Mouse (Mus musculus): ENCODE measurements around the gene Chn2. TPM values are rescaled to one million over a fixed set of nuclear protein-coding genes. Genes with fewer than 3 reads are reported as not detected.
A peak's percentile ranks its signal among the peaks of the same experiment; 100 is the strongest.

Gene Chn2
- polyA plus RNA-seq, 1 experiment from 2014 or later: 13.3 TPM

DNA sequence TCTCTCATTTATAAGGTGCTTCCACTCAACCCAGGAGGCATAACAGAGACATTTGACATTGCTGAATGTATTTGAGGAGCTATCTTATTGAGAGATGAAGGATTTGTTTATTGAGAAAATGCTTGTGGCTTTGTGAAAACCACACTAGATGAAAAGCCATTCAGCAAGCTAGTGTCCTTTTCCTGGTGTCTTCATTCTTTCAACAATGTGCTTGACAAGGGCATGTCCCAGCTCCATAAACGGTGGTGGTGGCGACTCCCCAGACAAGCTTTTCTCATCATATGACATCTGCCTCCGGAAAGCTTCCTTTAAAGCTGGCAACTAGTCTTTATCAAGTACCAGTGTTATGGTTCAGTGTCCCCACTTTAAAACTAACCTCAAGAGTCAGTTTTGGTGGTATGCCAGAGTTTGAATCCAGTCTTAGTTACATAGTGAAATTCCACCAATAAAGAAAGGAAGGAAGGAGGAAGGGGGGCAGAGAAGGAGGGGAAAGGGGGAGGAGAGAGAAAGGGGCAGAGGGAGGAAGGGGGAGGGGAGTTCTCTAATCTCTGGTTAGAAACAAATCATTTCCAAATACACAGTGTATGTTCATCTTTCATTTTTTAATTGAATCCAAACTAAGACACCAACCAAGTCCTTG, 286.0 kb downstream of the Chn2 start, which contains the start of gene Prr15:
TSS of gene Prr15 (plus strand) at position 590 of the 640 bp plus-strand sequence.
- Histone ChIP-seq H3K36me3 (no peaks in the 10 kb centered on the region), H3K4me2 (replicated peaks) (peak within 1 kb of the TSS; percentile 91), H3K27ac (no peak within 1 kb of the TSS), H3K27me3 (peaks cover 56% of the 10 kb centered on the region), H3K4me3 (peak within 1 kb of the TSS; percentile 44), H3K4me1 (peaks cover 8% of the 10 kb centered on the region; the same call in 1 of the 2 replicates), H3K9me3 (no peaks in the 10 kb centered on the region), H3K9ac (no peak within 1 kb of the TSS)
- no peak for ATAC-seq (ENCODE audit: insufficient number of reproducible peaks, insufficient read depth, low FRiP score, low TSS enrichment)
- WGBS: 65% methylated on average over 3 of the region's 3 CpGs

DNA sequence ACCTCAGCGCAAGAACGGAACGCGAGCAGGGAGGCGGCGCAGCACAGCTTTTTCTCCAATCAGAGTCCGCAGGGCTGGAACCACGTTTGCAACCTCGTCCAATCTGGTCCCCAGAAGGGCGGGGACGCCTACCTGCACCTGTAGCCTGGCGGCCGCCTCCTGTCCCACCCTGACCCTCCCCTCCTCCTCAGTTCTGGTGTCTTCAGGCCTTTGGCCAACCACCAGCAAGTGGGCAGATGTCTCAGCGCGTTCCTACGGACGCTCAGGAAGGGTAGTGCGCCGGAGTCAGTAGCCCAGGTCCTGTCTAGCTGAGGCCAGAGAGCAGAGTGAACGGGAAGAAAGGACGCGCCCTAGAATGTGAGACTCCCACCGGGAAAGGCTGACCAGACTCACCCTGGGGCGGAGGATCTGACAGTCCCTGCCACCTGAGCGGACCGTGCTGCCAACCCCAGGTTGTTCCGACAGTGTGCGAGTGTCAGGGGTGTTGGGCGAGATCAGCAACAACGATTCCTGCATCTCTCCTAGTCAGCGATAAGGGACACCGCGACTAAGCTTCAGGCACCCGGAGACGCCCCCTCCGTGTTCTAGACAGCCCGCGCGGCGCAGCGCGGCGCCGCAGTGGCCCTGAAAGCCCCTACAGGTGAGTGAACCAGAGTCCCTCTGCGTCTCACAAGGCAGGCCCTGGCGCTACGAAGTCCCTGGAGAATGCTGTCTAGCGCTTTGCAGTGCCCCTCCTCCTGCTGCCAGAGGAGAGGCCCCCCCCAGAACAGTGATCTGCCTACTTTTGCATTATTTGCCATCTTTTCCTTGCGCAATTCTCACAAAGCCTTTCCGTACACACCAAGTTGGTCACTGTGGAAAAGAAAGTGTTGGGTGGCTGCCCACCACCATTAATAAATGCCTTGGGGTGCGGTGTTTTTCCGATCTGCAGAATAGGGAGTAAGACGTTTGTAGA, 287.6 kb downstream of the Chn2 start:
- Histone ChIP-seq H3K4me3 (peak overlapping the region; percentile 44), H3K27me3 (peaks cover 56% of the 10 kb centered on the region), H3K9me3 (no peaks in the 10 kb centered on the region), H3K4me2 (replicated peaks) (peak overlapping the region; percentile 91), H3K9ac (peak overlapping the region; percentile 32; the same call in 1 of the 2 replicates), H3K36me3 (no peaks in the 10 kb centered on the region), H3K4me1 (peaks cover 11% of the 10 kb centered on the region; the same call in 1 of the 2 replicates), H3K27ac (no peak overlapping the region)
- WGBS: under 1% methylated on average over 53 of the region's 53 CpGs
- peak; percentile 54; the same call in 1 of the 2 replicates for ATAC-seq (ENCODE audit: insufficient number of reproducible peaks, insufficient read depth, low FRiP score, low TSS enrichment)

DNA sequence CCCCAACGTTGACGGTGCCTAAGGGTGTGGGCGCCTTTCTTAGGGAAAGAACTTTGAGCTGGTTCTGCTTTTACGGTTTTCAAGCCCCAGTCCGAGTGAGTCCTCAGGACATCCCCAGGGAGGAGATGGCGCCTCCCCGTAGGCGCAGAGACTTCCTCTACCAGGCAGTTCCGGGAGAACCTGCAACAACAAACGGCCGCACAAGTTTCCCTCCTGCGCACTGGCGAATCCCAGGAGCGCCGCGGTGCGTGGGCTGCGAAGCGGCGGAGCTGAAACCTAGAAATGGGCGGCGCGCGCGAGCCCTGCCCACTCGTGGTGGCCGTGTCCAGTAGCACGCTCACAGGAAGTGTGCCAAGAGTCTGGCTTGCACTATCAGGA, 288.3 kb downstream of the Chn2 start:
- WGBS: under 1% methylated on average over 28 of the region's 28 CpGs
- Histone ChIP-seq H3K36me3 (no peaks in the 10 kb centered on the region), H3K4me3 (peak overlapping the region; percentile 44), H3K4me2 (replicated peaks) (peak overlapping the region; percentile 91), H3K9me3 (no peaks in the 10 kb centered on the region), H3K27ac (no peak overlapping the region), H3K4me1 (peaks cover 16% of the 10 kb centered on the region), H3K9ac (peak overlapping the region; percentile 32; the same call in 1 of the 2 replicates), H3K27me3 (peaks cover 56% of the 10 kb centered on the region)
- no peak for ATAC-seq (ENCODE audit: insufficient number of reproducible peaks, insufficient read depth, low FRiP score, low TSS enrichment)

GRCm38 (mm10) chr6:54328783-54329182, 289.4 kb downstream of the Chn2 start:
- no peak for ATAC-seq (ENCODE audit: insufficient number of reproducible peaks, insufficient read depth, low FRiP score, low TSS enrichment)
- no peak overlapping the region for H3K4me3 ChIP-seq
- H3K4me1 ChIP-seq: peaks cover 20% of the 10 kb centered on the region
- H3K9me3 ChIP-seq: no peaks in the 10 kb centered on the region
- 88% methylated on average over 5 of the region's 5 CpGs for WGBS
- no peaks in the 10 kb centered on the region for H3K36me3 ChIP-seq
- H3K9ac ChIP-seq: no peak overlapping the region
- H3K4me2 ChIP-seq (replicated peaks): no peak overlapping the region; the same call in 1 of the 2 replicates
- no peak overlapping the region for H3K27ac ChIP-seq
- H3K27me3 ChIP-seq: peaks cover 56% of the 10 kb centered on the region

- H3K27me3 ChIP-seq: peaks cover 47% of the 10 kb centered on the region
- no peak for ATAC-seq (ENCODE audit: insufficient number of reproducible peaks, insufficient read depth, low FRiP score, low TSS enrichment)
- peaks cover 20% of the 10 kb centered on the region for H3K4me1 ChIP-seq
- H3K4me2 ChIP-seq (replicated peaks): no peak overlapping the region
- WGBS: 78% methylated on average over 3 of the region's 3 CpGs
- no peak overlapping the region for H3K9ac ChIP-seq
- H3K27ac ChIP-seq: no peak overlapping the region
- H3K4me3 ChIP-seq: no peak overlapping the region
- H3K36me3 ChIP-seq: no peaks in the 10 kb centered on the region
- H3K9me3 ChIP-seq: no peaks in the 10 kb centered on the region
These were observed 290.2 kb downstream of the Chn2 start for GRCm38 (mm10) chr6:54329598-54329997.

DNA sequence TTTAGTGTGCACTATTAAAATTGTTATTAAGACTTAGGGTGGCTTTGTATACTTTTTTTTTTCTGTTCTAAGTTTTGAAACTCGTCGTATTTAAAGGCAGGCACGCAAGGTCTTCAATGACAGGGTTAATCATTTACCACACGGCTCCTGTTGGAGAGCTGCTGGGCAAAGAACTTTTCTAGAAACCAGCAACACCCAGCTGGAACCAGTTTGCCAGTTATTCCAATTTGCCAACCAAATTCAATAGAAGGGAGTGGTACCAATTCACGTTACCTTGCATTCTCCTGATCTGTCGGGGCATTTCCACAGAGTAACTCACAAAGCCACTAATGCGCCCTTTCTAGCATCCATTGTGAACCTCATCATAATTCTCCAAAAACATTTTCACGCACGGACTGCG, 290.8 kb downstream of the Chn2 start:
- no peaks in the 10 kb centered on the region for H3K36me3 ChIP-seq
- no peak overlapping the region for H3K4me2 ChIP-seq (replicated peaks)
- H3K27ac ChIP-seq: no peak overlapping the region
- no peak overlapping the region for H3K9ac ChIP-seq
- 77% methylated on average over 10 of the region's 10 CpGs for WGBS
- no peaks in the 10 kb centered on the region for H3K9me3 ChIP-seq
- H3K4me3 ChIP-seq: no peak overlapping the region
- peaks cover 46% of the 10 kb centered on the region for H3K27me3 ChIP-seq
- ATAC-seq (ENCODE audit: insufficient number of reproducible peaks, insufficient read depth, low FRiP score, low TSS enrichment): no peak
- peaks cover 20% of the 10 kb centered on the region for H3K4me1 ChIP-seq

DNA sequence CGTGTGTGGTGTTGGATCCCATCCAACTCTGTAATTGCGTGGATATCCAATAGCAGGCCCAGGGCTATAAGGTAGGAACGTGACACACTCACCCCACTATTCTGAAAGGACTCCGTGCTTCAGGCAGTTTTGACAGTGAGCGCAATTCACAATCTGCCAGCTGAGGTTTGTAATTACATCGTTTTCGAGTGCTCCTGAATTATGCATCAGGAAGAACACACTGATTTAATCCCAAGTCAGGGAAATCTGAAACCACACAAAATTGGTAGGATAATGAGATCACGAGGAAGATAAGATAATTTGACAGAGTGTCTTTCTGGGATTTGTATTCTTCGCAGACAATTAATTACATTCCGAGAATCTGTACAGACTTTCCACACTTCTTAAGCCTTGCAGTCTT, 292.4 kb downstream of the Chn2 start:
- 0 out of 2 replicates have a peak, but pooled peaks have one; percentile 52 for ATAC-seq (ENCODE audit: insufficient number of reproducible peaks, insufficient read depth, low FRiP score, low TSS enrichment)
- WGBS: 19% methylated on average over 10 of the region's 10 CpGs
- H3K9ac ChIP-seq: no peak overlapping the region
- H3K27ac ChIP-seq: no peak overlapping the region
- no peaks in the 10 kb centered on the region for H3K9me3 ChIP-seq
- H3K36me3 ChIP-seq: no peaks in the 10 kb centered on the region
- H3K4me1 ChIP-seq: peaks cover 19% of the 10 kb centered on the region
- H3K4me2 ChIP-seq (replicated peaks): 0 out of 2 replicates have a peak overlapping the region, but pooled peaks have one; percentile 19
- H3K27me3 ChIP-seq: peaks cover 31% of the 10 kb centered on the region
- no peak overlapping the region for H3K4me3 ChIP-seq

- Histone ChIP-seq H3K4me1 (peaks cover 15% of the 10 kb centered on the region), H3K27me3 (peaks cover 26% of the 10 kb centered on the region), H3K4me3 (no peak overlapping the region), H3K4me2 (replicated peaks) (peak overlapping the region; percentile 19; the same call in 1 of the 2 replicates), H3K27ac (no peak overlapping the region), H3K36me3 (no peaks in the 10 kb centered on the region), H3K9ac (no peak overlapping the region), H3K9me3 (no peaks in the 10 kb centered on the region)
- WGBS: 24% methylated on average over 8 of the region's 8 CpGs
- ATAC-seq (ENCODE audit: insufficient number of reproducible peaks, insufficient read depth, low FRiP score, low TSS enrichment): 0 out of 2 replicates have a peak, but pooled peaks have one; percentile 65
These were observed 292.8 kb downstream of the Chn2 start for GRCm38 (mm10) chr6:54332203-54332602.

- H3K36me3 ChIP-seq: no peaks in the 10 kb centered on the region
- H3K9ac ChIP-seq: no peak overlapping the region
- H3K27me3 ChIP-seq: peaks cover 17% of the 10 kb centered on the region
- H3K4me2 ChIP-seq (replicated peaks): no peak overlapping the region
- no peaks in the 10 kb centered on the region for H3K9me3 ChIP-seq
- H3K27ac ChIP-seq: no peak overlapping the region
- peaks cover 13% of the 10 kb centered on the region for H3K4me1 ChIP-seq
- H3K4me3 ChIP-seq: no peak overlapping the region
- ATAC-seq (ENCODE audit: insufficient number of reproducible peaks, insufficient read depth, low FRiP score, low TSS enrichment): no peak
- WGBS: 49% methylated on average over 11 of the region's 11 CpGs
These were observed 293.8 kb downstream of the Chn2 start for GRCm38 (mm10) chr6:54333116-54333651.

- no peak for ATAC-seq (ENCODE audit: insufficient number of reproducible peaks, insufficient read depth, low FRiP score, low TSS enrichment)
- H3K4me1 ChIP-seq: peaks cover 13% of the 10 kb centered on the region
- no peaks in the 10 kb centered on the region for H3K9me3 ChIP-seq
- H3K27ac ChIP-seq: no peak overlapping the region
- WGBS: 37% methylated on average over 9 of the region's 9 CpGs
- H3K27me3 ChIP-seq: peaks cover 10% of the 10 kb centered on the region; the same call in 1 of the 2 replicates
- H3K4me2 ChIP-seq (replicated peaks): no peak overlapping the region
- H3K36me3 ChIP-seq: no peaks in the 10 kb centered on the region
- no peak overlapping the region for H3K9ac ChIP-seq
- H3K4me3 ChIP-seq: no peak overlapping the region
These were observed 294.5 kb downstream of the Chn2 start for GRCm38 (mm10) chr6:54333652-54334396.

DNA sequence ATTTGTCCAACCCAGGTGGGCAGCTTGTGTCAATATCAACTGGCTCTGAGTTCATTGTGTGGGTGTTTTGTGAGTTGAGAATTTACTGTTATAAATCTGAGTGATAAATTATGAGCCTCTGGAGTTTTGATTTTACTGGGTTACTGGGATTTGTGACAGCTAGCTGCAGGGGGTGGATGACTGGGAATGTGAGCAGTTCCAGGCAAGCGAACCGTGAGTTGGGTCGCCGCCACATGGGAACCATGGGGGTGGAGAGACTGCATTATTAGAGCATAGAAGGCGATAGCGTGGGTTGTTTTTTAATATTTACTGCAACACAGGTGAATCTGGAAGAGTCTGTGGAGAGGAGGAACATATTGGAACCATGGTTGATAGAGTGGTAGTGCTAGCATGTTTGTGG, 298.0 kb downstream of the Chn2 start:
- Histone ChIP-seq H3K4me2 (replicated peaks) (no peak overlapping the region), H3K9ac (no peak overlapping the region), H3K27ac (no peak overlapping the region), H3K36me3 (no peaks in the 10 kb centered on the region), H3K4me1 (peaks cover 6% of the 10 kb centered on the region), H3K27me3 (0 out of 2 replicates have a peak, but pooled peaks cover 4% of the 10 kb centered on the region), H3K4me3 (no peak overlapping the region), H3K9me3 (no peaks in the 10 kb centered on the region)
- ATAC-seq (ENCODE audit: insufficient number of reproducible peaks, insufficient read depth, low FRiP score, low TSS enrichment): no peak
- WGBS: 89% methylated on average over 6 of the region's 6 CpGs

Measured in embryonic facial prominence, embryonic 12.5 days (tissue).